Mouse (Mus musculus) ES-E14 (cell line): Measurements from ENCODE around the gene Plekhm1.

ENCODE experiments used
- CHD2 ChIP-seq: IDR thresholded peaks from 2 replicates; pipeline ENCODE4 v1.6.1; 2014; ENCODE audit warnings: mild to moderate bottlenecking, low read depth, low read length, inconsistent platforms
- HCFC1 ChIP-seq: IDR thresholded peaks from 2 replicates; pipeline ENCODE4 v1.6.1; 2012; ENCODE audit warnings: low read length, inconsistent platforms, borderline replicate concordance; ENCODE audit not compliant: insufficient read depth
- MAFK ChIP-seq: IDR thresholded peaks from 2 replicates; pipeline ENCODE4 v1.6.1; 2014; ENCODE audit warnings: mild to moderate bottlenecking, low read depth, low read length, inconsistent platforms; ENCODE audit not compliant: insufficient read depth
- ZC3H11A ChIP-seq: IDR thresholded peaks from 2 replicates; pipeline ENCODE4 v1.6.1; 2012; ENCODE audit warnings: low read depth, mild to moderate bottlenecking, inconsistent platforms, low read length, borderline replicate concordance
- ZNF384 ChIP-seq: IDR thresholded peaks from 2 replicates; pipeline ENCODE4 v1.6.1; 2012; ENCODE audit warnings: low read depth, low read length, inconsistent platforms

GRCm38 (mm10) chr11:103360661-103361081 lies 51.8 kb downstream of the Plekhm1 start:
- TF ChIP-seq ZNF384 (no peak), CHD2 (no peak), HCFC1 (no peak), ZC3H11A (no peak), MAFK (no peak)
